Mouse (Mus musculus): ENCODE data around the gene Fhl2.
"Not testable (repeated sequence)": the region's sequence is repeated elsewhere in the genome, so short reads cannot be mapped to it uniquely, and the experiment has no call there.

Fhl2 gene

GRCm38 (mm10) chr1:43193423-43193822, 3.4 kb downstream of the Fhl2 start:
- DNase-seq (ENCODE audit: low spot score in 2 of 2): no peak

GRCm38 (mm10) chr1:43192471-43192870, 4.3 kb downstream of the Fhl2 start:
- no peak for DNase-seq (ENCODE audit: low spot score in 2 of 2)

- DNase-seq (ENCODE audit: low spot score in 2 of 2): peak; percentile 28 to 48
These were observed 5.7 kb downstream of the Fhl2 start for GRCm38 (mm10) chr1:43191078-43191477.

- DNase-seq (ENCODE audit: low spot score in 2 of 2): not testable (repeated sequence)
These were observed 7.9 kb downstream of the Fhl2 start for GRCm38 (mm10) chr1:43188893-43189292.

- DNase-seq (ENCODE audit: low spot score in 2 of 2): no peak
These were observed 10.4 kb downstream of the Fhl2 start for GRCm38 (mm10) chr1:43186334-43186733.

- DNase-seq (ENCODE audit: low spot score in 2 of 2): no peak
These were observed 15.9 kb downstream of the Fhl2 start for GRCm38 (mm10) chr1:43180912-43181311.

GRCm38 (mm10) chr1:43178780-43179179, 18.0 kb downstream of the Fhl2 start:
- peak in 1 of 2 experiments; percentile 63 for DNase-seq (ENCODE audit: low spot score in 2 of 2)

- peak; percentile 43 to 65 for DNase-seq (ENCODE audit: low spot score in 2 of 2)
These were observed 18.4 kb downstream of the Fhl2 start for GRCm38 (mm10) chr1:43178378-43178777.

- DNase-seq (ENCODE audit: low spot score in 2 of 2): no peak
These were observed 23.2 kb downstream of the Fhl2 start for GRCm38 (mm10) chr1:43173283-43174226.

- no peak for DNase-seq (ENCODE audit: low spot score in 2 of 2)
These were observed 25.0 kb downstream of the Fhl2 start for GRCm38 (mm10) chr1:43171816-43172215.

GRCm38 (mm10) chr1:43171093-43171492, 25.7 kb downstream of the Fhl2 start:
- DNase-seq (ENCODE audit: low spot score in 2 of 2): no peak

GRCm38 (mm10) chr1:43169661-43170060, 27.1 kb downstream of the Fhl2 start:
- no peak for DNase-seq (ENCODE audit: low spot score in 2 of 2)

- no peak for DNase-seq (ENCODE audit: low spot score in 2 of 2)
These were observed 27.6 kb downstream of the Fhl2 start for GRCm38 (mm10) chr1:43169227-43169626.

GRCm38 (mm10) chr1:43168618-43169017, 28.2 kb downstream of the Fhl2 start:
- no peak for DNase-seq (ENCODE audit: low spot score in 2 of 2)

GRCm38 (mm10) chr1:43168026-43168425, 28.8 kb downstream of the Fhl2 start:
- DNase-seq (ENCODE audit: low spot score in 2 of 2): no peak

GRCm38 (mm10) chr1:43164582-43164981, 32.2 kb downstream of the Fhl2 start:
- no peak for DNase-seq (ENCODE audit: low spot score in 2 of 2)

GRCm38 (mm10) chr1:43163467-43164418, 33.0 kb downstream of the Fhl2 start:
- DNase-seq (ENCODE audit: low spot score in 2 of 2): peak; percentile 67 to 71

- DNase-seq (ENCODE audit: low spot score in 2 of 2): no peak
These were observed 33.7 kb downstream of the Fhl2 start for GRCm38 (mm10) chr1:43163084-43163466.

- no peak for DNase-seq (ENCODE audit: low spot score in 2 of 2)
These were observed 34.4 kb downstream of the Fhl2 start for GRCm38 (mm10) chr1:43162394-43162793.

- no peak for DNase-seq (ENCODE audit: low spot score in 2 of 2)
These were observed 37.4 kb downstream of the Fhl2 start for GRCm38 (mm10) chr1:43159429-43159828.

- DNase-seq (ENCODE audit: low spot score in 2 of 2): no peak
These were observed 38.9 kb downstream of the Fhl2 start for GRCm38 (mm10) chr1:43157907-43158306.

- DNase-seq (ENCODE audit: low spot score in 2 of 2): no peak
These were observed 42.3 kb downstream of the Fhl2 start for GRCm38 (mm10) chr1:43154491-43154890.

Data from right cerebral cortex, postnatal 36 days (tissue).